Mouse (Mus musculus) sigmoid colon, adult 10 weeks (tissue): ENCODE measurements around the gene Ssbp3. TPM values are rescaled to one million over a fixed set of nuclear protein-coding genes. Genes with fewer than 3 reads are reported as not detected.

Experiments used
- polyA plus RNA-seq: library from polyadenylated mRNA; stranded (reverse); fragments of 350-450 nt; fragmentation: Illumina TruSeq; extraction: RNeasy Lipid Tissue Mini Kit (QIAGEN cat#74804); gene quantifications from one replicate; pipeline ENCODE4 v1.2.3, GENCODE M21; 2014; ENCODE audit warnings: low read depth, low replicate concordance

Gene Ssbp3
- 107 TPM for polyA plus RNA-seq

GRCm38 (mm10) chr4:106910201-106911172 lies at the start of gene Ssbp3:
Ssbp3 (plus strand) TSS chr4:106910701.

GRCm38 (mm10) chr4:107066252-107067124 lies 156.0 kb downstream of the Ssbp3 start, which contains the start of the genes Mrpl37 and Cyb5rl:
Mrpl37 (minus strand) TSS chr4:107066868.
Cyb5rl (plus strand) TSS chr4:107066988.

GRCm38 (mm10) chr4:107096841-107097373 lies 186.4 kb downstream of the Ssbp3 start, which contains the start of gene Cdcp2:
Cdcp2 (plus strand) TSS chr4:107096891.

Other genes starting within 250 kb of the Ssbp3 start
- gene Ttc4, start 231.8 kb upstream of the Ssbp3 start, polyA plus RNA-seq: 49.4 TPM
- not detected for gene Mroh7, start 179.8 kb upstream of the Ssbp3 start, polyA plus RNA-seq
- gene Fam151a, start 176.8 kb upstream of the Ssbp3 start, polyA plus RNA-seq: not detected
- 9.9 TPM for gene Acot11, start 105.7 kb upstream of the Ssbp3 start, polyA plus RNA-seq
- gene Mrpl37, start 156.2 kb downstream of the Ssbp3 start, polyA plus RNA-seq: 33.4 TPM
- 1.5 TPM for gene Cyb5rl, start 156.3 kb downstream of the Ssbp3 start, polyA plus RNA-seq
- not detected for gene Cdcp2, start 186.2 kb downstream of the Ssbp3 start, polyA plus RNA-seq